Mouse (Mus musculus): ENCODE measurements around the gene Mpv17l2.

GRCm38 (mm10) chr8:70764676-70765075, 3.9 kb upstream of the Mpv17l2 start:
- TF ChIP-seq CTCF (IDR thresholded peaks at IDR 0.05; ENCODE audit: low read depth, low read length) (no peak), POLR2A (IDR thresholded peaks at IDR 0.05; ENCODE audit: borderline replicate concordance, low read depth, low read length) (no peak)
